Comparison of ENCODE assay signal across 8 mouse cellular contexts in the genomic region with DNA sequence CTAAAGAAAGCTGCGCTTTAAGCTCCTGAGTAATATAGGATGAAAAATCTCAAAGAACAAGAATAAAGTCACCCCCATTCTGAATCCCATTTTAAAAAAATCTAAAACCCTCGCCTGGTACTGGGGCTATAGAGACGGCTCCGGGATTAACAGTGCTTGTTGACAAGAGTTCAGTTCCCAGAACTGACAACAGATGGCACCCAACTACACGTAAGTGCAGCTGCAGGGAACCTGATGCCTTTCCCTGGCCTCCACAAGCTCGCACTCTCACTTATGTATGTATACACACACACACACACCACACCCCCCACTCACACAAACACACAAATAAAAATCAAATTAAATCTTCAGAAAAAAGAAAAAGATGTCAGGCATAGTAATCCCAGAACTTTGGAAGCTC. TPM values are rescaled to one million over a fixed set of nuclear protein-coding genes. Genes with fewer than 3 reads are reported as not detected.
A peak's percentile ranks its signal among the peaks of the same experiment; 100 is the strongest.
DNase-seq lines count a peak whose midpoint lies in the region; TF ChIP-seq lines count a peak whose summit lies in the region.

No protein-coding gene starts in this region.

- 27% methylated on average over 6 of the region's 6 CpGs for WGBS in cerebellum, adult 2 months

- no peak overlapping the region for H3K4me3 ChIP-seq in cerebellum, adult 2 months (replicated peaks; ENCODE audit: insufficient read depth, low read depth, low read length)
- H3K4me3 ChIP-seq in layer of hippocampus, adult 2 months: no peak overlapping the region

- H3K27me3 ChIP-seq in cerebellum, adult 2 months (ENCODE audit: control insufficient read depth, insufficient read depth, low read length): no peaks in the 10 kb centered on the region

- DNase-seq in cerebellum, adult 2 months: peak in 1 of 2 experiments; percentile 24
- no peak for DNase-seq in cerebellum, postnatal 4 days (ENCODE audit: low spot score in 2 of 2)
- peak; percentile 19 to 23 for DNase-seq in layer of hippocampus, adult 2 months (ENCODE audit: low spot score in 2 of 2)
- no peak for DNase-seq in layer of hippocampus, adult 8-10 months (ENCODE audit: low spot score in 2 of 2)
- peak; percentile 73 for DNase-seq in R1 (ENCODE audit: low read depth, low spot score)
- DNase-seq in kidney, postnatal 25 days: peak; percentile 54 to 63
- DNase-seq in retina, embryonic 14.5 days (ENCODE audit: low spot score): peak; percentile 59
- DNase-seq in frontal cortex, postnatal 14 days (ENCODE audit: low spot score in 2 of 2): no peak

- peak; percentile 58 for TF ChIP-seq CTCF in cerebellum, adult 2 months (IDR thresholded peaks at IDR 0.05; ENCODE audit: borderline replicate concordance, insufficient read depth, low read depth, low read length)
- TF ChIP-seq CTCF in layer of hippocampus, adult 2 months (conservative IDR thresholded peaks at IDR 0.05): peak; percentile 71

- TF ChIP-seq POLR2A in cerebellum, adult 2 months (IDR thresholded peaks at IDR 0.05; ENCODE audit: borderline replicate concordance, insufficient read depth, low read length): no peak

- H3K27ac ChIP-seq in cerebellum, adult 2 months (ENCODE audit: insufficient read depth, low read length): no peak overlapping the region
- H3K27ac ChIP-seq in layer of hippocampus, adult 2 months: no peak overlapping the region

- H3K4me1 ChIP-seq in cerebellum, adult 2 months (ENCODE audit: control insufficient read depth, insufficient read depth, low read length): peaks cover 4% of the 10 kb centered on the region

RNA-seq across cellular contexts. Expression of a gene that starts 7.2 kb away (rescaled TPM):
- 526 and 550 TPM in 2 replicates for polyA plus RNA-seq in cerebellum, adult 2 months (2012; rRNA removed)
- total RNA-seq in layer of hippocampus, adult 2 months (2021): 100 to 1,000 TPM; 376 to 387 TPM
- total RNA-seq in layer of hippocampus, adult 8-10 months (2022): 100 to 1,000 TPM; 403 to 423 (median 409) TPM

RNA-seq across cellular contexts. Expression of a gene that starts 16.6 kb away (rescaled TPM):
- polyA plus RNA-seq in cerebellum, adult 2 months (2012; rRNA removed): 21.8 and 21.9 TPM in 2 replicates
- 10 to 100 TPM; 28.0 to 32.5 TPM for total RNA-seq in layer of hippocampus, adult 2 months (2021)
- total RNA-seq in layer of hippocampus, adult 8-10 months (2022): 10 to 100 TPM; 21.4 to 36.0 (median 28.5) TPM

RNA-seq across cellular contexts. Expression of a gene that starts 41.0 kb away (rescaled TPM):
- polyA plus RNA-seq in cerebellum, adult 2 months (2012; rRNA removed): 233 and 250 TPM in 2 replicates
- total RNA-seq in layer of hippocampus, adult 2 months (2021): 100 to 1,000 TPM; 143 to 151 TPM
- total RNA-seq in layer of hippocampus, adult 8-10 months (2022): 100 to 1,000 TPM; 181 to 205 (median 195) TPM

RNA-seq across cellular contexts. Expression of a gene that starts 47.9 kb away (rescaled TPM):
- 5.9 and 6.6 TPM in 2 replicates for polyA plus RNA-seq in cerebellum, adult 2 months (2012; rRNA removed)
- total RNA-seq in layer of hippocampus, adult 2 months (2021): 1 to 10 TPM; 5.7 to 7.4 TPM
- 1 to 10 TPM; 4.7 to 7.1 (median 5.7) TPM for total RNA-seq in layer of hippocampus, adult 8-10 months (2022)

Comparison
In these comparisons a context has a peak if more than half of its experiments do, and no peak if none do; other contexts are left out.
1. DNase-seq: peak in layer of hippocampus, adult 2 months (2 of 2), R1 (single experiment), kidney, postnatal 25 days (2 of 2) and retina, embryonic 14.5 days (single experiment); none in cerebellum, postnatal 4 days (0 of 2), layer of hippocampus, adult 8-10 months (0 of 2) and frontal cortex, postnatal 14 days (0 of 2).